Mouse (Mus musculus) frontal cortex, adult (tissue): ENCODE data around the gene Hlf.

ENCODE experiments used
- ATAC-seq: cut with Nextera tagmentation; 2 replicates; pipeline ENCODE4 v1.9.2; 2017; ENCODE audit warnings: mild to moderate bottlenecking, moderate library complexity, mixed read lengths; ENCODE audit not compliant: low TSS enrichment

Hlf gene

GRCm38 (mm10) chr11:90340836-90341235 is 49.9 kb downstream of the Hlf start:
- no peak for ATAC-seq

- ATAC-seq = no peak
Observed at GRCm38 (mm10) chr11:90334816-90335215, 55.9 kb downstream of the Hlf start.

DNA sequence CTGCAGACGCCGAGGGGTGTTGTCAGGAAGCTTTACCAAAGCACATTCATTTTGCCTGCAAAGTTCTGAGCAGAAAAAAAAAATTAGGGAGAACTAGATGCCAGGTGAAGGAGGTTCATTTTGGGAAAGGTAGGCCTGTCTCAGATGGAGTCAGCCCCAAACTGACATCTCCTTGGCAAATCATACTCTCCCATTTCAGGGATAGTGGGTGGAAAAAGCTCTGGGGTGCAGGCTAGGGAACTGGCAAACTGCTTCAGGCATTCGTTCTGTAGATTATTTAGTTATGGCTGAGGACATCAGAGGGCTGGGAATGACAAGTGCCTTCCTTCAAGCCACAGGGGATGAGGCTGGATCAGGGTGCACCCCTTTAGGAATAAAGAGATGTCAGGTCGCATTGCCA is 58.0 kb downstream of the Hlf start:
- peak; percentile 72 for ATAC-seq

DNA sequence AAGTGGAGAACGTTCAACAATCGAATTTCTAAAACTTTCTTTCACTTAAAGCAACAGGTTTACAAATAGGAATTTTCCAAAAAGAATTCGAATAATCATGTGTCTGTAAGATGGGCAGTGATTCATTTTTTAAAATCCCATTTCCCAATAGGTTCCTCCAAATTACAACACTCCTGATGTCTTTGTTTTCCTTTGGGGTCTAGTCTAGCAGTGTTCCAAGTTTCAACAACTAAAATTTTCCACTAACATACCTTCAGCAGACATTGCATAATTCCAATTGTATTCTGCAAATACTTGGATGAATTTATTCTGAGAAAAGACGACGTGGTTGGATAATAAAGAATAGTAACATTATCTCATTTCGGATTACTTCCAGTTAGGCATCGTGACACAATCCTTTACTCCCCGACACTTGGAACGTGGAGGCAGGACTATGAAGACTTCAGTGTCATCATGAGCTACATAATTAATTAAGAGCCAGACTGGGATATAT is 60.4 kb downstream of the Hlf start:
- ATAC-seq = no peak

DNA sequence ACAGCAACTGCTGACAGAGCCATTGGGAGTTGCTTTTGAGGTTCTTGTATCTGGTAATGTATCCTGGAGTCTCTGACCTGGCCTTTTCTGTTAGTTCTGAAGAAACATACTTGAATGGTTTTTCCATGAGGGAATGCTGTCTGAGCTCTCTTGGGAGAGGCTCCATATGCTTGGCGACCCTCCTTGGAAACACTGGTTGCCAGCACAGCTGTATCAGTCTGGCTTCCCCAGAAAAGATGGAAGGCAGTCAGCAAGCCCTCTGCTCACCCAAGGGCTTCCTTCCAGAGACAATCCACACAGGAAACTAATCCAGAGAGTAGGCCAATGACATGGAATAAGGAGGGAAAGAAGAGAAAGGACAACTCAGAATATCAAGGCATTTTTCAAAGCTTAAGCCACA is 63.9 kb downstream of the Hlf start:
- ATAC-seq = no peak

- ATAC-seq = no peak
Observed at GRCm38 (mm10) chr11:90326146-90326545, 64.5 kb downstream of the Hlf start.

DNA sequence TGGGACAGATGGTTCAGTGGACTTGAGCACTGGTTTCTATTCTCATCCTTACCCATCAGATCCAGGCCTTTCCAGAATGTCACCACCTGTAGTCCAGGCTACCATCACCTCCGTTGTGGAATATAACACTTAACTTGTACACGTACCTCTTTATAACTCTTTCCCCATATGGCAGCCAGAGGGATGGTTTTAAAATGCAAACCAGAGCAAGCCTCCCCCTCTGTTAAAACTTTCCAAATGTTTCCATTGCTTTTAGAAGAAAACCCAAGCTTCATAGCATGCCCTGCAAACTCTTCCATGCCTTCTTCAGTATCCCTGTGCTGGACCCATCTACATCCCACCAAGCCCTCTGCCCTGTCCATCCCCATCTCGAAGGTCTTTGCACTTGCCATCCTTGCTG is 66.1 kb downstream of the Hlf start:
- peak; percentile 73 for ATAC-seq

DNA sequence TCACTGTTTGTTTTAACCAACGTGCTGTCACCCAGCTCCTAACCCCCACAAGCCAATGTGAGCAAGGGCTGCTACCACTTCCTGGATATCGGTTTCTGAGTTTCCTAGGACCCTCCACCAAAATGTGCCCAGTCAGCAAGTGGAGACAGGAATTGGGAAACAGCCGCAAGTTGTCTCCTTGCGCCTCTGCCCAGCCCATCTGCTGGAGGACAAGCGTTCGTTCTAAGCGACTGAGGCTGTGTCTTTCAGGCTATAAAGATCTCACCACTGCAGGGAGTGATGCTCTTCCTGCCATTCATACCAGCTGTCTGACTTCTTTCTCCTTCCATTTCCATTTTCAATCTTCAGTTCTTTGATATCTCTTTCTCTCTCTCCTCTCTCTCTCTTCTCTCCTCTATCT is 69.8 kb downstream of the Hlf start:
- no peak for ATAC-seq

GRCm38 (mm10) chr11:90317482-90317881 is 73.2 kb downstream of the Hlf start:
- peak; percentile 91 for ATAC-seq

GRCm38 (mm10) chr11:90314606-90315005 is 76.1 kb downstream of the Hlf start:
- peak; percentile 59; the same call in 1 of the 2 replicates for ATAC-seq

- no peak for ATAC-seq
Observed at GRCm38 (mm10) chr11:90306993-90307392, 83.7 kb downstream of the Hlf start.

DNA sequence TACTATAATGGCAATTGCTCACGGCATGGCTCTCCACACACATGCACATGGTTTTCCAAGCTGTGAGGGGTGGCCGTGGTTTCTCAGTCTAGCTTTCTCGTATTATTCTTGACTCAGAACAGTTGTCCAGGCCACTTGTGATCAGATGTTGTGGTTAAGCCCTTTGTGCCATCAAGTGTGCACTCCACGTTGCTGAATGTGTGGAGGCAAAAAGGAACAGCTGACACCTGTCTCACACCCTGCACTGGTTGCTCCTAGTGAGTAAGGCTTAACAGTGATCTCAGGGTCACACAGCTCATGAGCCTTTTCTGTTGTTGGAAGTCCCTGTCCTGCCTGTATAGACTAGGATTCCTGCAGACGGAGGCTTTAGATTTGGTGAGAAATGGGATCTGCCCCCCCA is 84.6 kb downstream of the Hlf start:
- ATAC-seq = no peak

- no peak for ATAC-seq
Observed at GRCm38 (mm10) chr11:90294622-90295021, 96.1 kb downstream of the Hlf start.

GRCm38 (mm10) chr11:90292766-90293165 is 97.9 kb downstream of the Hlf start:
- ATAC-seq = no peak

DNA sequence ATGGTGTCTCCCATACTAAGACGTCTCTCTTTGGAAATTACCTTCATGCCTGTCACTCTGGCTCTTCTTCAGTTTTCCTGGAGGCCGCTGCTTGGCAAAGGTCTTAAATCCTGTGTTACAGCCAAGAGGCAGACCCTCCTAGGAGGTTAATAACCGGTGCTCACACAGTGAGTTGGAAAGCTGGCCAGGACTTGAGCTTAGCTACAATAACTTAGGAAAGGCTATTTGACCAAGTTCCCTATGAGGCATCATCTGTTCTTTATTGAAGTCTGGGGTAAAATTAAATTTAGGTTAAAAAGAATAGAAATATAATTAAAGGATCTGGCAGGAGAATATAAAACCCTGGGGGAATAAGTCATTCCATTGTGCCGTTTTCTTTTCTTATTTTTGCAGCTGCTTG is 99.5 kb downstream of the Hlf start:
- no peak for ATAC-seq

GRCm38 (mm10) chr11:90286550-90287154 is 104.0 kb downstream of the Hlf start:
- ATAC-seq = no peak
